Mouse (Mus musculus): ENCODE measurements around the gene 1700067P10Rik.

Gene 1700067P10Rik

DNA sequence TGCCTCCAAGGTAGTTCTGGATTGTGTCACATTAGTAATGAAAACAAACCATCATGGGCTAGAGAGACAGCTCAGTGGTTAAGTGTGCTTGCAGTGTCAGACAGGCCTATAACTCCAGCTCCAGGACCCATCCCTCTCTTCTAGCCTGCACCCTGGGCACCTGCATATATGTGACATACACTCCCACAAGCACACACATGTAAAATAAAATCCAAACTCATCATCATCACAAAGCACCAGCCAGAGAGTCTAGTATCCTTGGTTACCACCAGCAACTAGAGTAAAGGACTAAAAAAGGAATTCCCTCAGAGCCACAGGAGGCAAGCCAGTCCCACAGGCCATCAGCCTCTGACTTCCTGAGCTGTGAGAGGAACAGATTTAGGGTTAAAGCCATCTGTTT lies at the start of gene 1700067P10Rik:
1700067P10Rik (plus strand) TSS at position 301 of the 400 bp plus-strand sequence.
- no peak for ATAC-seq (ENCODE audit: low TSS enrichment)

- peak; percentile 94 for ATAC-seq (ENCODE audit: low TSS enrichment)
Measured at GRCm38 (mm10) chr17:48041351-48042287, 47.5 kb upstream of the 1700067P10Rik start.

- ATAC-seq (ENCODE audit: low TSS enrichment) = no peak
Measured at GRCm38 (mm10) chr17:48043154-48043880, 45.8 kb upstream of the 1700067P10Rik start.

- ATAC-seq (ENCODE audit: low TSS enrichment) = no peak
Measured at GRCm38 (mm10) chr17:48045631-48046030, 43.5 kb upstream of the 1700067P10Rik start.

- no peak for ATAC-seq (ENCODE audit: low TSS enrichment)
Measured at GRCm38 (mm10) chr17:48051638-48052337, 37.3 kb upstream of the 1700067P10Rik start.

DNA sequence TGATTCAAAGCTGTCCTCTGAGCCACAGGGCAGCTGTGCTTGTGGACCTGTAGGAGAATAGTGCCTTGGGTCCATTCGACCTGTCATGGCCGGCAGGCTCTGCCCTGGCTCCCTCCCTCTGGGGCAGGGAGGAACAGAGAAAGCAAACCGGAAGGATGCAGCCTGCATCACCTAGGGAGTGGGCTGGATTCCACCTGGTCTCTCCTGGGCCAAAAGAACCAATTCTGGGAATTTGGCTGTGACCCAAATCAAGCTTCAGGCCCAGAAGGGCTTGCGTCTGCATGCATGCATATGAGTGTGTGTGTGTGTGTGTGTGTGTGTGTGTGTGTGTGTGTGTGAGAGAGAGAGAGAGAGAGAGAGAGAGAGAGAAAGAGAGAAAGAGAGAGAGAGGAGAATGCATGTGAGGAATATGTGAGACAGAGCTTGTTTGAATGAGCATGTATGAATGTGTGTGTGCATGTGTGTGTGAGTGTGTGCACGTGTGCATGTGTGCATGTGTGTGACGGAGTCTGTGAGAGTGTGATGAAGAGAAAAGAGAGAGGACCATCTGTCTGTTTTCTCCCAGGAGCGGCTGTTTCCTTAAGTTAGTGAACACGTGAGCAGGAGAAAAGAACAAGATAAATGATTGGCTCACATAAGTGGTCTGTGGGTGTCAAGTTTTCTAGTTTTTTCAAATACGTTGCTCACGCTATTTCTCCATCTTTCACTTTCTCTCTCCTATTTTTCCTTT lies 36.6 kb upstream of the 1700067P10Rik start:
- no peak for ATAC-seq (ENCODE audit: low TSS enrichment)

- no peak for ATAC-seq (ENCODE audit: low TSS enrichment)
Measured at GRCm38 (mm10) chr17:48053646-48054045, 35.5 kb upstream of the 1700067P10Rik start.

DNA sequence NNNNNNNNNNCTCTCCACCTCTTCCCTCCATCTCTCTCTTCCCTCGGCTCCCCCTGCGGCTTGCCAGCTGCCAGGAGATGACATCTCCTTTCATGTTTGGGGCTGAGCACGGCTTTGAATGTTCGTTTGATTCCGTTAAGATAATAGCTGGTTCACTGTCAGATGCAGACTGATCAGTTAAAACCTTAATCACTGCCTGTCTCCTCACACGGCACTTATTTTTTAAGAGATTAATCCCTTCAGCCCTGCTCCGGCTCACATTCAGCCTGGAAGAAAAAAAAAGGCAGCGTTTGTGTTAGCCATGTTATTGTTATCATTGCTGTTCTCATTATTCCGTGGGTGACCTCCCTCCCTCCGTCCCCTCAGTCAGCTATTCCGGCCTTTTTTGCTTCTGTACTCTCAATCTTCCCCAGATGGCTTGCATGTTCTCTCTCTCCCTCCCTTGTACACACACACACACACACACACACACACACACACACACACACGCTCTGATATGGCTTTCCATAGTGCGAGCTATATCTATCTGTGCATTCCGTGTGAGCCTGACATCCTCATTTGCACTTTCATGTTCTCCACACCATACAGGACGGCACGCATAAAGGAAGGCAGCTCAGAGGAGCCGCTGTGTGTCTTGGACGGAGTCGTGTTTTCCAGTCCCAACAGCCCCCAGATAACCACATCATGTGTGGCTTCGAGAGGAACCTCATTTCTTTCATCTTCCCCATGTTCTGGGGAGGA lies 33.9 kb upstream of the 1700067P10Rik start:
- ATAC-seq (ENCODE audit: low TSS enrichment) = no peak

- ATAC-seq (ENCODE audit: low TSS enrichment) = peak; percentile 55
Measured at GRCm38 (mm10) chr17:48057382-48057781, 31.7 kb upstream of the 1700067P10Rik start.

- ATAC-seq (ENCODE audit: low TSS enrichment) = no peak
Measured at GRCm38 (mm10) chr17:48064196-48064843, 24.8 kb upstream of the 1700067P10Rik start.

GRCm38 (mm10) chr17:48065081-48065501 lies 24.0 kb upstream of the 1700067P10Rik start:
- no peak for ATAC-seq (ENCODE audit: low TSS enrichment)

- no peak for ATAC-seq (ENCODE audit: low TSS enrichment)
Measured at GRCm38 (mm10) chr17:48067083-48067614, 22.0 kb upstream of the 1700067P10Rik start.

GRCm38 (mm10) chr17:48067729-48068128 lies 21.4 kb upstream of the 1700067P10Rik start:
- no peak for ATAC-seq (ENCODE audit: low TSS enrichment)

GRCm38 (mm10) chr17:48080626-48081025 lies 8.5 kb upstream of the 1700067P10Rik start:
- ATAC-seq (ENCODE audit: low TSS enrichment) = no peak

- no peak for ATAC-seq (ENCODE audit: low TSS enrichment)
Measured at GRCm38 (mm10) chr17:48089446-48089845, 327 bp downstream of the 1700067P10Rik start.

DNA sequence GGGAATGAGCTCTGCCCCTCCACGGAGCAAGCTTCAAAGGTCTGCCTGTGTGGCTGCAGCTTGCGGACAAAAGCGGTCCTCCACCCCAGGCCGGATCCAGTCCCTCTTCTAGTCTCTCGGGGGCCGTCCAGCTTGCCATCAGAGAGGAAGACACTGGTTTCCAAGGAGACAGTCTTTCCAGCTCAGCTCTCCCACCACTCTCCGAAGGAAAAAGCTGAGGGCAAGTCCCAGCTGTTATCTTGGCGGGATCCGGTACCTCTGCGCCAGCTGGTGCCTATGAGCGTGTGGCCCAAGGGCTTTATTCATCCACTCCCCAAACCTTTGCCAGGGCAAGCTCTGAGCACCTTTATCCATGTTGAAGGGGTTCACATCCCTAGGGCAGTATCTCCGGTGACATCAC lies 1.2 kb downstream of the 1700067P10Rik start:
- no peak for ATAC-seq (ENCODE audit: low TSS enrichment)

- ATAC-seq (ENCODE audit: low TSS enrichment) = no peak
Measured at GRCm38 (mm10) chr17:48093286-48093817, 4.2 kb downstream of the 1700067P10Rik start.

DNA sequence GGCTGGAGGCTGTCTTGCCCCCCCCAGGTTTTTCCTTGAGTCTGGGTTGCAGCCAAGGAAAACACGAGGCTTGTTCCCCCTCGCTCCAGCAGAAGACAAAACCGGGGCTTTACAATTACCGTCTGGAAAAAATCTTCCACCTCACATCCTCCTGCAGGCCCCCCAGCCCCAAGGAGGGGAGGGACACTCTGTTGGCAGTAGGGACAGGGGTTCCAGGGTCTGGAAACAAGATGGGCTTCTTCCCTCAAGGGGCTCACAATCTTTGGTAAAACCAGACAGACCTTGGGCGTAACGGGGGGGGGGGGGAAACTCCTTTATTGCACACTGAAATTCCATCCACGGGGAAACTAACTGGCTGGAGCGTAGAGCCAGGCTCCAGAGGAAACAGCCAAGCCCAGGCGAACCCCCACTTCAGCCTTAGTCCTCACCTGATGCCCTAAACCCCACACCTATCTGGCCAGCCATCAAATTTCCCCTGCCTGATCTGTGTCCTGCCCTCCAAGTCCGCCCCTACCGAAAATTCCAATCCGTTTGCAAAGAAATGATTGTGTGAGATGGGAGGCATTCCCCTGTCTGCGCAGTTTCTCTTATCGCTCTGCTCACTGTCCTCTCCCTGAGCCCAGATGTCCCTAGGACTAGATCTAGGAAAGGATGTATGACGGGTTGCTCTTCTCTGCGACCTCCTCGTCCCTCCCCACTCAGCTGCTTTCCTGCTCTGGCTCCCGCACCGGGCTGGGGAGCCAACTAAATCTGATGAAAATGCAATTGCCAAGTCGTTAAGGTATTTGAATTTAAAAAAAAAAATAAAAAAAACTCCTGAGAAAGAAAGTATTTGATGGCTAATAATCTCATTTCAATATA lies 5.9 kb downstream of the 1700067P10Rik start:
- no peak for ATAC-seq (ENCODE audit: low TSS enrichment)

- ATAC-seq (ENCODE audit: low TSS enrichment) = no peak
Measured at GRCm38 (mm10) chr17:48095718-48096121, 6.6 kb downstream of the 1700067P10Rik start.

All from frontal cortex, adult (tissue).